Mouse (Mus musculus) embryonic fibroblast, embryonic 13.5 days (primary cell): Measurements from ENCODE around the gene Gm1043.

Experiments used
- CTCF ChIP-seq: IDR thresholded peaks from 2 replicates; pipeline ENCODE4 v1.5.1; 2011; ENCODE audit warnings: mild to moderate bottlenecking, control low read depth, low read length, moderate library complexity, borderline replicate concordance; ENCODE audit not compliant: insufficient read depth
- POLR2A ChIP-seq: IDR thresholded peaks from 2 replicates; pipeline ENCODE4 v1.6.1; 2011; ENCODE audit warnings: low read depth, mild to moderate bottlenecking, control low read depth, low read length, moderate library complexity

DNA sequence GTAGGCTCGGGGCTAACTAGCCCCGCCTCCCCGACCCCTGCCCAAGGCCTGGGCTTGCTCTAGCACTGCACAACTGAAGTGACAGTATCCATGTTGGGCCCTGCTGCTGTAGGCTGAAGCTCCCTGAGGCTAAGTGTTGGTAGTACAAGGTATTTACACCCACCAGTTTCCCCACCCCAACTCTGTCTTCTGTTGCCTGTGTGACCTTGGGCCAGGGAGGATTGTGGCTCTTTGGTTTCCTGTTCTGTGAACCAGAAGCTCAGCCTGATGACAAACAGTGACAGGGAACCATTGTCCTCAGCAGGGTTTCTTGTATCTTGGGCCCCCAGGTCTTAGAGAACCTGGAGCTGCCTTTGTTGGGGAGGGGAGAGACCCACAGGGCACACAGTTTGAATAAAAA is 48.3 kb upstream of the Gm1043 start:
- TF ChIP-seq POLR2A (no peak), CTCF (no peak)
